Mouse (Mus musculus) MEL (cell line): ENCODE data around the gene Ggt1. TPM values are rescaled to one million over a fixed set of nuclear protein-coding genes. Genes with fewer than 3 reads are reported as not detected.

Source experiments
- DNase-seq: peaks from one replicate; pipeline ENCODE4 v3.0.0; 2011; ENCODE audit warnings: low read depth, low spot score
- H3K27ac ChIP-seq: 2 replicates; pipeline ENCODE4 v1.5.1; 2012; ENCODE audit warnings: low read depth, mild to moderate bottlenecking, control low read depth, low read length, moderate library complexity; ENCODE audit not compliant: control insufficient read depth
- H3K27me3 ChIP-seq, 2 experiments: fragments of 150-350 bp in 1 of 2; sonication (generic) in 1 of 2; 2 replicates each; pipeline ENCODE4 v1.6.1; 2012; ENCODE audit warnings: low read length in 2 of 2, mild to moderate bottlenecking in 2 of 2, improper control_type of control experiment in 1 of 2, moderate library complexity in 1 of 2; ENCODE audit not compliant: insufficient read depth in 2 of 2, control insufficient read depth in 1 of 2
- H3K36me3 ChIP-seq, 2 experiments: 2 replicates each; pipeline ENCODE4 v1.6.1; 2012 to 2014; ENCODE audit warnings: low read length in 2 of 2, improper control_type of control experiment in 1 of 2, inconsistent platforms in 1 of 2, mild to moderate bottlenecking in 1 of 2; ENCODE audit not compliant: insufficient read depth in 2 of 2, control insufficient read depth in 1 of 2
- H3K4me1 ChIP-seq, 2 experiments: fragments of 150-350 bp in 1 of 2; sonication (generic) in 1 of 2; 2 replicates each; pipeline ENCODE4 v1.6.1; 2012; ENCODE audit warnings: low read length in 2 of 2, improper control_type of control experiment in 1 of 2, mild to moderate bottlenecking in 1 of 2; ENCODE audit not compliant: insufficient read depth in 2 of 2, control insufficient read depth in 1 of 2
- H3K4me3 ChIP-seq, 2 experiments: fragments of 150-350 bp in 1 of 2; sonication (generic) in 1 of 2; 2 replicates each; pipeline ENCODE4 v1.5.1; 2012; ENCODE audit warnings: low read depth in 2 of 2, low read length in 2 of 2, mild to moderate bottlenecking in 2 of 2, moderate library complexity in 2 of 2, control low read depth in 1 of 2, improper control_type of control experiment in 1 of 2; ENCODE audit not compliant: control insufficient read depth in 1 of 2, insufficient read depth in 1 of 2
- H3K79me2 ChIP-seq: 2 replicates; pipeline ENCODE4 v1.6.1; 2012; ENCODE audit warnings: mild to moderate bottlenecking, low read length, moderate library complexity; ENCODE audit not compliant: control insufficient read depth, poor library complexity, insufficient read depth
- H3K9ac ChIP-seq: 2 replicates; pipeline ENCODE4 v1.6.1; 2012; ENCODE audit warnings: low read depth, mild to moderate bottlenecking, control low read depth, low read length, moderate library complexity; ENCODE audit not compliant: control insufficient read depth, poor library complexity, severe bottlenecking
- H3K9me3 ChIP-seq: fragments of 150-350 bp; sonication (generic); replicated peaks from 2 replicates; pipeline ENCODE4 v1.6.1; 2012; ENCODE audit warnings: mild to moderate bottlenecking, low read length, improper control_type of control experiment, moderate library complexity; ENCODE audit not compliant: insufficient read depth
- BHLHE40 ChIP-seq: IDR thresholded peaks from 2 replicates; pipeline ENCODE4 v1.6.1; 2012; ENCODE audit warnings: low read depth, mild to moderate bottlenecking, inconsistent platforms, low read length, improper control_type of control experiment, borderline replicate concordance
- E2F4 ChIP-seq: IDR thresholded peaks from 2 replicates; pipeline ENCODE4 v1.6.1; 2011; ENCODE audit warnings: low read depth, low read length, improper control_type of control experiment, borderline replicate concordance
- ELF1 ChIP-seq: IDR thresholded peaks from 2 replicates; pipeline ENCODE4 v1.6.1; 2014; ENCODE audit warnings: low read depth, mild to moderate bottlenecking, inconsistent platforms, low read length, improper control_type of control experiment, moderate library complexity
- ETS1 ChIP-seq: IDR thresholded peaks from 2 replicates; pipeline ENCODE4 v1.6.1; 2012; ENCODE audit warnings: low read depth, mild to moderate bottlenecking, inconsistent platforms, low read length, improper control_type of control experiment, moderate library complexity
- GABPA ChIP-seq: IDR thresholded peaks from 2 replicates; pipeline ENCODE4 v1.6.1; 2012; ENCODE audit warnings: low read depth, mild to moderate bottlenecking, inconsistent platforms, low read length, improper control_type of control experiment, moderate library complexity
- HCFC1 ChIP-seq: IDR thresholded peaks from 2 replicates; pipeline ENCODE4 v1.6.1; 2012; ENCODE audit warnings: low read depth, mild to moderate bottlenecking, inconsistent platforms, low read length, improper control_type of control experiment, moderate library complexity
- MAFK ChIP-seq: IDR thresholded peaks from 2 replicates; pipeline ENCODE4 v1.6.1; 2011; ENCODE audit warnings: low read depth, mild to moderate bottlenecking, low read length, improper control_type of control experiment, borderline replicate concordance
- MAX ChIP-seq: IDR thresholded peaks from 2 replicates; pipeline ENCODE4 v1.6.1; 2011; ENCODE audit warnings: low read length, improper control_type of control experiment
- MAZ ChIP-seq: IDR thresholded peaks from 2 replicates; pipeline ENCODE4 v1.6.1; 2012; ENCODE audit warnings: low read depth, mild to moderate bottlenecking, inconsistent platforms, low read length, improper control_type of control experiment
- MXI1 ChIP-seq: IDR thresholded peaks from 2 replicates; pipeline ENCODE4 v1.6.1; 2011; ENCODE audit warnings: mild to moderate bottlenecking, low read depth, low read length, improper control_type of control experiment
- MYC ChIP-seq: IDR thresholded peaks from 2 replicates; pipeline ENCODE4 v1.6.1; 2011; ENCODE audit warnings: low read depth, mild to moderate bottlenecking, low read length, improper control_type of control experiment, moderate library complexity
- NELFE ChIP-seq: IDR thresholded peaks from 2 replicates; pipeline ENCODE4 v1.6.1; 2011; ENCODE audit warnings: low read depth, low read length, improper control_type of control experiment
- NRF1 ChIP-seq: IDR thresholded peaks from 2 replicates; pipeline ENCODE4 v1.6.1; 2014; ENCODE audit warnings: low read depth, mild to moderate bottlenecking, inconsistent platforms, low read length, improper control_type of control experiment, moderate library complexity; ENCODE audit not compliant: poor library complexity, insufficient read depth, severe bottlenecking
- POLR2A ChIP-seq, 2 experiments: IDR thresholded peaks; 2 replicates each; pipeline ENCODE4 v1.6.1; 2011 to 2012; ENCODE audit warnings: low read length in 2 of 2, mild to moderate bottlenecking in 2 of 2, control low read depth in 1 of 2, improper control_type of control experiment in 1 of 2, low read depth in 1 of 2, moderate library complexity in 1 of 2; ENCODE audit not compliant: control insufficient read depth in 1 of 2, insufficient read depth in 1 of 2, poor library complexity in 1 of 2
- POLR2AphosphoS2 ChIP-seq: IDR thresholded peaks from 2 replicates; pipeline ENCODE4 v1.6.1; 2011; ENCODE audit warnings: low read length, improper control_type of control experiment
- SIN3A ChIP-seq: IDR thresholded peaks from 2 replicates; pipeline ENCODE4 v1.6.1; 2012; ENCODE audit warnings: low read length, improper control_type of control experiment, inconsistent platforms
- SMC3 ChIP-seq: IDR thresholded peaks from 2 replicates; pipeline ENCODE4 v1.6.1; 2011; ENCODE audit warnings: low read depth, low read length, improper control_type of control experiment
- TBP ChIP-seq: IDR thresholded peaks from 2 replicates; pipeline ENCODE4 v1.8.0; 2011; ENCODE audit warnings: low read depth, low read length, improper control_type of control experiment
- TCF12 ChIP-seq: IDR thresholded peaks from 2 replicates; pipeline ENCODE4 v1.6.1; 2014; ENCODE audit warnings: low read depth, mild to moderate bottlenecking, inconsistent platforms, low read length, improper control_type of control experiment, moderate library complexity
- UBTF ChIP-seq: IDR thresholded peaks from 2 replicates; pipeline ENCODE4 v1.6.1; 2012; ENCODE audit warnings: low read depth, mild to moderate bottlenecking, inconsistent platforms, low read length, improper control_type of control experiment, moderate library complexity, borderline replicate concordance; ENCODE audit not compliant: insufficient read depth
- USF1 ChIP-seq: IDR thresholded peaks from 2 replicates; pipeline ENCODE4 v1.6.1; 2014; ENCODE audit warnings: low read depth, mild to moderate bottlenecking, inconsistent platforms, low read length, improper control_type of control experiment, moderate library complexity
- ZC3H11A ChIP-seq: IDR thresholded peaks from 2 replicates; pipeline ENCODE4 v1.6.1; 2012; ENCODE audit warnings: low read depth, mild to moderate bottlenecking, inconsistent platforms, low read length, improper control_type of control experiment
- ZMIZ1 ChIP-seq: IDR thresholded peaks from 2 replicates; pipeline ENCODE4 v1.6.1; 2012; ENCODE audit warnings: low read depth, mild to moderate bottlenecking, inconsistent platforms, low read length, improper control_type of control experiment, moderate library complexity
- ZNF384 ChIP-seq: IDR thresholded peaks from 2 replicates; pipeline ENCODE4 v1.6.1; 2012; ENCODE audit warnings: low read depth, mild to moderate bottlenecking, inconsistent platforms, low read length, improper control_type of control experiment
- polyA plus RNA-seq, 2 experiments: library from polyadenylated mRNA; stranded (reverse) in 1 of 2; unstranded in 1 of 2; fragments of >175 nt in 1 of 2; fragments of >200 nt in 1 of 2; gene quantifications; 2 replicates each; pipeline versions ENCODE4 v1.2.1 to v1.2.4; 2012; ENCODE audit warnings: low replicate concordance in 2 of 2, low read depth in 1 of 2; ENCODE audit not compliant: insufficient read length in 2 of 2, insufficient read depth in 1 of 2, missing spikeins in 1 of 2
- total RNA-seq: library from RNA; depleted of rRNA; stranded (reverse); fragments of 300-350 nt; gene quantifications from 2 replicates; pipeline ENCODE4 v1.2.3, GENCODE M21; 2012

The Ggt1 gene
- total and polyA plus RNA-seq, 3 experiments, result 0.46 to 3.2 TPM; not detected in 1

DNA sequence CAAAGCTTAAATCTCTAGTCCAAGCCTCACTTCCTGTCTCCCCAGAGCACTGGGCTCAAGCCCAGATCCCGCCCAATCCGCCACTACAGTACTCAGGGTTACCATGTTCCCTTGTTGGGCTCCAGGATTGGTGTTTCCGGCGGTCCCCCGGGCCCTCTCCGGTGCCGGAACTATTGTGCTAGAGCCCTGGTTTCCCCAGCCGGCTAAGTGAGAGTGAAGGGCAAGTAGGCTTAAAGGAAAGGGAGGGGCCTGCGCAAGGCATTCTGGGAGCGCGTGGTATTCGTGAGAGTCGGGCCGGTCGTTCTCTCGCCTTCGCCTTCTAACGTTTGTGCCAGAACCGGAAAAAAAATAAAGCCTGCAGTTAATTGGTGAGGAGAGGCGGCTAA lies 43.7 kb upstream of the Ggt1 start, which contains the start of gene Gucd1:
Gene Gucd1, minus strand, starts transcription at position 215 of the 386 bp plus-strand sequence.
- Histone ChIP-seq H3K36me3 (peaks cover 14 to 46% of the 10 kb centered on the region in 2 experiments), H3K4me3 (peak within 1 kb of the TSS; percentile 79 to 97), H3K79me2 (peaks cover 53% of the 10 kb centered on the region), H3K9ac (peak within 1 kb of the TSS; percentile 93), H3K4me1 (peaks cover 15 to 34% of the 10 kb centered on the region in 2 experiments)
- peak; percentile 98 for DNase-seq
- TF ChIP-seq ZMIZ1 (peak; percentile 89), MXI1 (peak; percentile 93), TCF12 (peak; percentile 77), MAZ (peak; percentile 95), ZC3H11A (no peak), MAFK (no peak), UBTF (0 out of 2 replicates have a peak, but pooled peaks have one; percentile 78), USF1 (peak; percentile 55), POLR2A (IDR thresholded peaks at IDR 0.05; ENCODE audit: control insufficient read depth in 1 of 2, insufficient read depth in 1 of 2, low read depth in 1 of 2, low read length in 2 of 2, poor library complexity in 1 of 2) (peak; percentile 71 to 93; a peak in 3 of 4 replicates), POLR2AphosphoS2 (peak; percentile 90), BHLHE40 (no peak), GABPA (no peak), HCFC1 (peak; percentile 98), TBP (peak; percentile 95), ZNF384 (no peak), MAX (peak; percentile 93), NELFE (peak; percentile 88), NRF1 (peak; percentile 62), ETS1 (peak; percentile 70), E2F4 (no peak; the same call in 1 of the 2 replicates), ELF1 (peak; percentile 79; the same call in 1 of the 2 replicates), SMC3 (no peak), MYC (peak; percentile 95), SIN3A (peak; percentile 96)
- TF ChIP-seq, all 39 proteins: peak for 17
- H3K27ac ChIP-seq, result peak within 1 kb of the TSS; percentile 96
- no peaks in the 10 kb centered on the region for H3K9me3 ChIP-seq
- no peaks in the 10 kb centered on the region for H3K27me3 ChIP-seq
